Mouse (Mus musculus) embryonic fibroblast, embryonic 13.5 days (primary cell): ENCODE data around the gene Cbarp.

Experiments used
- CTCF ChIP-seq: IDR thresholded peaks from 2 replicates; pipeline ENCODE4 v1.5.1; 2011; ENCODE audit warnings: mild to moderate bottlenecking, control low read depth, low read length, moderate library complexity, borderline replicate concordance; ENCODE audit not compliant: insufficient read depth
- POLR2A ChIP-seq: IDR thresholded peaks from 2 replicates; pipeline ENCODE4 v1.6.1; 2011; ENCODE audit warnings: low read depth, mild to moderate bottlenecking, control low read depth, low read length, moderate library complexity

- TF ChIP-seq POLR2A = no peak
- TF ChIP-seq CTCF = no peak
Observed at GRCm38 (mm10) chr10:80116927-80117691, 23.5 kb downstream of the Cbarp start.
